8 mouse cellular contexts compared by ENCODE assay signal in genomic region chr4:95048731-95049100, GRCm38 (mm10). TPM values are rescaled to one million over a fixed set of nuclear protein-coding genes. Genes with fewer than 3 reads are reported as not detected.
DNase-seq lines count a peak whose midpoint lies in the region; ATAC-seq and TF ChIP-seq lines count a peak whose summit lies in the region.

No protein-coding gene starts in this region.

- ATAC-seq in heart, embryonic 14.5 days (ENCODE audit: insufficient number of reproducible peaks, insufficient read depth, low FRiP score, low read depth) = no peak
- no peak for ATAC-seq in forebrain, embryonic 12.5 days (ENCODE audit: low FRiP score)
- ATAC-seq in liver, postnatal 0 days = no peak

- H3K9ac ChIP-seq in heart, embryonic 14.5 days (ENCODE audit: low read length) = peak overlapping the region; percentile 99
- H3K9ac ChIP-seq in forebrain, embryonic 12.5 days = peak overlapping the region; percentile 95; the same call in 1 of the 2 replicates
- H3K9ac ChIP-seq in liver, postnatal 0 days (replicated peaks) = no peak overlapping the region

- 64% methylated on average over 4 of the region's 4 CpGs for WGBS in heart, embryonic 14.5 days
- 62% methylated on average over 4 of the region's 4 CpGs for WGBS in forebrain, embryonic 12.5 days
- WGBS in liver, postnatal 0 days (ENCODE audit: insufficient replicate concordance) = 71% methylated on average over 4 of the region's 4 CpGs

- no peak for TF ChIP-seq EP300 in liver, postnatal 0 days (IDR thresholded peaks at IDR 0.05; ENCODE audit: low read depth)

- no peaks in the 10 kb centered on the region for H3K27me3 ChIP-seq in heart, embryonic 14.5 days (ENCODE audit: control insufficient read depth, insufficient read depth, low read length)
- no peaks in the 10 kb centered on the region for H3K27me3 ChIP-seq in forebrain, embryonic 12.5 days
- H3K27me3 ChIP-seq in liver, postnatal 0 days (ENCODE audit: insufficient read depth, low read length) = peaks cover 4% of the 10 kb centered on the region; the same call in 1 of the 2 replicates

- no peak for DNase-seq in heart, postnatal 4 days
- DNase-seq in MN1 (ENCODE audit: low spot score) = peak; percentile 28
- DNase-seq in liver, postnatal 0 days = no peak
- DNase-seq in spleen, postnatal 36 days (ENCODE audit: low spot score in 2 of 2) = no peak
- no peak for DNase-seq in left cerebral cortex, adult 9 months (ENCODE audit: low spot score in 2 of 2)
- no peak for DNase-seq in frontal cortex, postnatal 36 days (ENCODE audit: low spot score in 2 of 2)

- peak overlapping the region; percentile 89 for H3K4me2 ChIP-seq in heart, embryonic 14.5 days (ENCODE audit: low read length)
- H3K4me2 ChIP-seq in forebrain, embryonic 12.5 days = peak overlapping the region; percentile 90
- H3K4me2 ChIP-seq in liver, postnatal 0 days (ENCODE audit: low read depth, low read length) = no peak overlapping the region; the same call in 1 of the 2 replicates

- H3K9me3 ChIP-seq in heart, embryonic 14.5 days (ENCODE audit: control insufficient read depth, low read length) = no peaks in the 10 kb centered on the region
- H3K9me3 ChIP-seq in forebrain, embryonic 12.5 days = no peaks in the 10 kb centered on the region
- no peaks in the 10 kb centered on the region for H3K9me3 ChIP-seq in liver, postnatal 0 days (ENCODE audit: low read length)

- TF ChIP-seq CTCF in liver, postnatal 0 days (IDR thresholded peaks at IDR 0.05; ENCODE audit: low read depth) = no peak

- peak overlapping the region in 1 of 2 experiments; percentile 93; a peak in 2 of 4 replicates for H3K4me3 ChIP-seq in heart, embryonic 14.5 days (ENCODE audit: control insufficient read depth in 1 of 2, insufficient read depth in 1 of 2, low read depth in 1 of 2, low read length in 2 of 2)
- H3K4me3 ChIP-seq in forebrain, embryonic 12.5 days (replicated peaks) = peak overlapping the region; percentile 85
- H3K4me3 ChIP-seq in liver, postnatal 0 days (ENCODE audit: low read depth, low read length) = peak overlapping the region; percentile 83; the same call in 1 of the 2 replicates

- peaks cover 0 to 15% of the 10 kb centered on the region in 2 experiments; a peak in 2 of 4 replicates for H3K4me1 ChIP-seq in heart, embryonic 14.5 days (ENCODE audit: control insufficient read depth in 2 of 2, insufficient read depth in 2 of 2, low read length in 2 of 2)
- peaks cover 19% of the 10 kb centered on the region for H3K4me1 ChIP-seq in forebrain, embryonic 12.5 days
- H3K4me1 ChIP-seq in liver, postnatal 0 days (ENCODE audit: insufficient read depth) = 0 out of 2 replicates have a peak, but pooled peaks cover 3% of the 10 kb centered on the region

- H3K27ac ChIP-seq in heart, embryonic 14.5 days (replicated peaks in 1 of 2; ENCODE audit: control insufficient read depth in 1 of 2, insufficient read depth in 1 of 2, low read depth in 2 of 2, low read length in 2 of 2) = no peak overlapping the region
- no peak overlapping the region for H3K27ac ChIP-seq in forebrain, embryonic 12.5 days
- H3K27ac ChIP-seq in liver, postnatal 0 days (ENCODE audit: low read depth) = no peak overlapping the region

- H3K36me3 ChIP-seq in heart, embryonic 14.5 days (ENCODE audit: control insufficient read depth, insufficient read depth, low read length) = peaks cover 16% of the 10 kb centered on the region; the same call in 1 of the 2 replicates
- H3K36me3 ChIP-seq in forebrain, embryonic 12.5 days (replicated peaks) = no peaks in the 10 kb centered on the region
- no peaks in the 10 kb centered on the region for H3K36me3 ChIP-seq in liver, postnatal 0 days (replicated peaks; ENCODE audit: insufficient read depth, low read length)

RNA-seq across cellular contexts. Expression of gene Jun, which starts 3.3 kb away (rescaled TPM):
- polyA plus RNA-seq in heart, embryonic 14.5 days (2014; fragmentation: Nextera tagmentation; extraction: Ambion mirVana) = 35.6 and 39.3 TPM in 2 replicates
- 10 to 100 TPM; 61.6 to 69.6 TPM for total RNA-seq in heart, postnatal 4 days (2021)
- 101 and 107 TPM in 2 replicates for polyA plus RNA-seq in forebrain, embryonic 12.5 days (2016; fragmentation: Nextera tagmentation; extraction: Ambion mirVana)
- polyA plus RNA-seq in liver, postnatal 0 days (2015; fragmentation: Nextera tagmentation; extraction: Ambion mirVana) = 5.7 and 6.4 TPM in 2 replicates
